Mouse (Mus musculus) kidney, adult 2 months (tissue): Measurements from ENCODE around the gene Gm21518. TPM values are rescaled to one million over a fixed set of nuclear protein-coding genes. Genes with fewer than 3 reads are reported as not detected.
"Not testable (repeated sequence)": the region's sequence is repeated elsewhere in the genome, so short reads cannot be mapped to it uniquely, and the experiment has no call there.

ENCODE experiments used
- DNase-seq: peaks from one replicate; pipeline ENCODE4 v3.0.0; 2021
- H3K27ac ChIP-seq: fragments of 200-500 bp; 2 replicates; pipeline ENCODE4 v1.5.1; 2012; ENCODE audit warnings: low read depth, low read length, control low read depth, inconsistent platforms; ENCODE audit not compliant: insufficient read depth
- H3K27me3 ChIP-seq: fragments of 200-500 bp; replicated peaks from 2 replicates; pipeline ENCODE4 v1.6.1; 2012; ENCODE audit warnings: mild to moderate bottlenecking, moderate library complexity, low read length, inconsistent platforms; ENCODE audit not compliant: control insufficient read depth, insufficient read depth
- H3K36me3 ChIP-seq: fragments of 200-500 bp; 2 replicates; pipeline ENCODE4 v1.6.1; 2012; ENCODE audit warnings: mild to moderate bottlenecking, moderate library complexity, low read length, inconsistent platforms; ENCODE audit not compliant: control insufficient read depth, insufficient read depth
- H3K4me1 ChIP-seq: fragments of 200-500 bp; 2 replicates; pipeline ENCODE4 v1.6.1; 2011; ENCODE audit warnings: low read length; ENCODE audit not compliant: control insufficient read depth, insufficient read depth
- H3K4me3 ChIP-seq: fragments of 200-500 bp; 2 replicates; pipeline ENCODE4 v1.5.1; 2011; ENCODE audit warnings: mild to moderate bottlenecking, low read depth, low read length, control low read depth; ENCODE audit not compliant: insufficient read depth
- WGBS: fragments of 180-500 bp; shearing (Covaris S2); methylation state at CpG from one replicate; pipeline ENCODE4 v1.1.7; 2018; 5-methylcytosine and 5-hydroxymethylcytosine counted together
- polyA plus RNA-seq: library from polyadenylated mRNA; depleted of rRNA; stranded (reverse); fragments of >200 nt; gene quantifications from 2 replicates; pipeline ENCODE4 v1.2.3, GENCODE M21; 2012; rRNA removed

Gm21518 gene
- polyA plus RNA-seq = not detected in 2 replicates

- not testable (repeated sequence) for H3K36me3 ChIP-seq, H3K27me3 ChIP-seq, H3K4me3 ChIP-seq, DNase-seq, H3K4me1 ChIP-seq, H3K27ac ChIP-seq
- WGBS = no CpG with 5 or more reads among the region's 6 CpGs
Measured at GRCm38 (mm10) chrY:62190566-62190965, at the start of gene Gm21518. Gene Gm21518 (plus strand): TSS chrY:62190866.
